ENCODE assay signal across 8 mouse cellular contexts in genomic region chr17:27557181-27557926, GRCm38 (mm10). TPM values are rescaled to one million over a fixed set of nuclear protein-coding genes. Genes with fewer than 3 reads are reported as not detected.
A peak's percentile ranks its signal among the peaks of the same experiment; 100 is the strongest.
DNase-seq lines count a peak whose midpoint lies in the region; ATAC-seq and TF ChIP-seq lines count a peak whose summit lies in the region.

No protein-coding gene starts in this region.

- 2% methylated on average over 74 of the region's 75 CpGs for WGBS in heart, adult 2 months
- WGBS in embryonic facial prominence, embryonic 14.5 days, result 0% methylated on average over 18 of the region's 75 CpGs
- under 1% methylated on average over 75 of the region's 75 CpGs for WGBS in intestine, embryonic 15.5 days

- ATAC-seq in embryonic facial prominence, embryonic 14.5 days (ENCODE audit: low read depth), result no peak; the same call in 1 of the 2 replicates
- ATAC-seq in intestine, embryonic 15.5 days, result peak; percentile 13

- no peak for TF ChIP-seq POLR2A in heart, adult 2 months (IDR thresholded peaks at IDR 0.05; ENCODE audit: insufficient read depth, low read depth, low read length)

- H3K9ac ChIP-seq in heart, adult 2 months (ENCODE audit: low read depth, low read length), result peak overlapping the region; percentile 84
- H3K9ac ChIP-seq in embryonic facial prominence, embryonic 14.5 days (ENCODE audit: low read depth, low read length), result peak overlapping the region; percentile 83
- peak overlapping the region; percentile 84 for H3K9ac ChIP-seq in intestine, embryonic 15.5 days

- intact Hi-C loops in heart, adult 2 months (cut with DNase I), result no loop called here
- intact Hi-C loops in heart, postnatal 25 days (cut with DNase I), result no loop called here
- intact Hi-C loops in left cerebral cortex, postnatal 36 days (cut with DNase I), result no loop called here

- H3K27me3 ChIP-seq in heart, adult 2 months (ENCODE audit: control insufficient read depth, insufficient read depth, low read length), result no peaks in the 10 kb centered on the region
- H3K27me3 ChIP-seq in embryonic facial prominence, embryonic 14.5 days (replicated peaks; ENCODE audit: control insufficient read depth, insufficient read depth, low read length), result no peaks in the 10 kb centered on the region
- no peaks in the 10 kb centered on the region for H3K27me3 ChIP-seq in intestine, embryonic 15.5 days (replicated peaks)

- no peaks in the 10 kb centered on the region for H3K36me3 ChIP-seq in heart, adult 2 months (ENCODE audit: control insufficient read depth, insufficient read depth, low read length)
- H3K36me3 ChIP-seq in embryonic facial prominence, embryonic 14.5 days (ENCODE audit: control insufficient read depth, insufficient read depth, low read length), result peaks cover 16% of the 10 kb centered on the region; the same call in 1 of the 2 replicates
- H3K36me3 ChIP-seq in intestine, embryonic 15.5 days, result no peaks in the 10 kb centered on the region

- TF ChIP-seq EP300 in heart, adult 2 months (IDR thresholded peaks at IDR 0.05; ENCODE audit: insufficient read depth, low read depth, low read length), result no peak

- TF ChIP-seq CTCF in heart, adult 2 months (IDR thresholded peaks at IDR 0.05), result peak; percentile 32

- peak overlapping the region; percentile 70 for H3K27ac ChIP-seq in heart, adult 2 months
- peak overlapping the region; percentile 88 for H3K27ac ChIP-seq in embryonic facial prominence, embryonic 14.5 days (replicated peaks; ENCODE audit: low read depth, low read length)
- peak overlapping the region; percentile 95 for H3K27ac ChIP-seq in intestine, embryonic 15.5 days

- no peaks in the 10 kb centered on the region; the same call in 1 of the 2 replicates for H3K4me1 ChIP-seq in heart, adult 2 months (ENCODE audit: control insufficient read depth, insufficient read depth, low read length)
- H3K4me1 ChIP-seq in embryonic facial prominence, embryonic 14.5 days (ENCODE audit: control insufficient read depth, insufficient read depth, low read length), result peaks cover 22% of the 10 kb centered on the region
- peaks cover 31% of the 10 kb centered on the region for H3K4me1 ChIP-seq in intestine, embryonic 15.5 days (replicated peaks)

- H3K4me3 ChIP-seq in heart, adult 2 months, result peak overlapping the region; percentile 67
- H3K4me3 ChIP-seq in embryonic facial prominence, embryonic 14.5 days (ENCODE audit: low read depth, low read length), result peak overlapping the region; percentile 80
- peak overlapping the region; percentile 89 for H3K4me3 ChIP-seq in intestine, embryonic 15.5 days (replicated peaks)

- H3K9me3 ChIP-seq in embryonic facial prominence, embryonic 14.5 days (ENCODE audit: control insufficient read depth, low read length), result no peaks in the 10 kb centered on the region
- no peaks in the 10 kb centered on the region for H3K9me3 ChIP-seq in intestine, embryonic 15.5 days

- peak in 1 of 2 experiments; percentile 62 for DNase-seq in heart, adult 2 months
- DNase-seq in heart, postnatal 25 days (ENCODE audit: low spot score), result no peak
- DNase-seq in ES-CJ7 (ENCODE audit: low read depth, low spot score), result peak; percentile 86
- peak; percentile 81 for DNase-seq in embryonic facial prominence, embryonic 14.5 days (ENCODE audit: low spot score)
- peak; percentile 53 for DNase-seq in lung, postnatal 14 days
- DNase-seq in spleen, adult 12 weeks (ENCODE audit: low spot score), result peak; percentile 27
- DNase-seq in left cerebral cortex, postnatal 36 days (ENCODE audit: low spot score in 2 of 2), result no peak

- H3K79me2 ChIP-seq in heart, adult 2 months (replicated peaks; ENCODE audit: control insufficient read depth, insufficient read depth, low read length), result no peaks in the 10 kb centered on the region

- H3K4me2 ChIP-seq in embryonic facial prominence, embryonic 14.5 days (ENCODE audit: low read depth, low read length), result peak overlapping the region; percentile 82
- peak overlapping the region; percentile 83 for H3K4me2 ChIP-seq in intestine, embryonic 15.5 days (replicated peaks)

RNA-seq across cellular contexts. Expression of gene Hmga1, which starts 1.1 kb away (rescaled TPM):
- 10 to 100 TPM; 47.5 to 48.2 TPM for total RNA-seq in heart, adult 2 months (2021)
- 73.8 and 78.0 TPM in 2 replicates for polyA plus RNA-seq in heart, adult 2 months (2012; rRNA removed)
- 10 to 100 TPM; 35.2 to 42.0 TPM for total RNA-seq in heart, postnatal 25 days (2021)
- 142 and 170 TPM in 2 replicates for polyA plus RNA-seq in embryonic facial prominence, embryonic 14.5 days (2014; fragmentation: Nextera tagmentation; extraction: Ambion mirVana)
- polyA plus RNA-seq in intestine, embryonic 15.5 days (2015; fragmentation: Nextera tagmentation; extraction: Ambion mirVana), result 298 and 307 TPM in 2 replicates
- total RNA-seq in left cerebral cortex, postnatal 36 days (2021), result 10 to 100 TPM; 55.3 to 58.7 TPM

RNA-seq across cellular contexts. Expression of gene AI413582, which starts 8.2 kb away (rescaled TPM):
- total RNA-seq in heart, adult 2 months (2021), result 1 to 10 TPM; 9.1 TPM
- polyA plus RNA-seq in heart, adult 2 months (2012; rRNA removed), result 14.1 and 22.4 TPM in 2 replicates
- 1 to 10 TPM; 7.3 to 7.7 TPM for total RNA-seq in heart, postnatal 25 days (2021)
- polyA plus RNA-seq in embryonic facial prominence, embryonic 14.5 days (2014; fragmentation: Nextera tagmentation; extraction: Ambion mirVana), result 28.8 and 29.3 TPM in 2 replicates
- 29.7 and 38.2 TPM in 2 replicates for polyA plus RNA-seq in intestine, embryonic 15.5 days (2015; fragmentation: Nextera tagmentation; extraction: Ambion mirVana)
- 10 to 100 TPM; 85.5 to 94.2 TPM for total RNA-seq in left cerebral cortex, postnatal 36 days (2021)

RNA-seq across cellular contexts. Expression of gene Grm4, which starts 36.2 kb away (rescaled TPM):
- under 1 TPM; 0.13 to 0.16 TPM for total RNA-seq in heart, adult 2 months (2021)
- 0.47 and 0.53 TPM in 2 replicates for polyA plus RNA-seq in heart, adult 2 months (2012; rRNA removed)
- under 1 TPM; 0.11 to 0.44 TPM for total RNA-seq in heart, postnatal 25 days (2021)
- 0.97 and 1.2 TPM in 2 replicates for polyA plus RNA-seq in embryonic facial prominence, embryonic 14.5 days (2014; fragmentation: Nextera tagmentation; extraction: Ambion mirVana)
- polyA plus RNA-seq in intestine, embryonic 15.5 days (2015; fragmentation: Nextera tagmentation; extraction: Ambion mirVana), result 0.28 and 0.29 TPM in 2 replicates
- total RNA-seq in left cerebral cortex, postnatal 36 days (2021), result 10 to 100 TPM; 23.0 to 27.0 TPM

Comparison
In these comparisons a context has a peak if more than half of its experiments do, and no peak if none do; other contexts are left out.
1. DNase-seq: peak in ES-CJ7 (single experiment), embryonic facial prominence, embryonic 14.5 days (single experiment), lung, postnatal 14 days (single experiment) and spleen, adult 12 weeks (single experiment); none in heart, postnatal 25 days (single experiment) and left cerebral cortex, postnatal 36 days (0 of 2).
2. RNA of gene AI413582, which starts 8.2 kb away (total RNA-seq): 85.5 to 94.2 TPM in left cerebral cortex, postnatal 36 days; 9.1 TPM in heart, adult 2 months and 7.3 to 7.7 TPM in heart, postnatal 25 days; every median in the first group is over 4 times any median in the second.
3. RNA of gene Grm4, which starts 36.2 kb away (total RNA-seq): 23.0 to 27.0 TPM in left cerebral cortex, postnatal 36 days; 0.11 to 0.44 TPM in heart, postnatal 25 days and 0.13 to 0.16 TPM in heart, adult 2 months; every median in the first group is over 10 times any median in the second.
4. Peak in every context shown above with its lines, with median percentiles within 50 percentile points of each other: H3K27ac ChIP-seq, H3K4me3 ChIP-seq and H3K9ac ChIP-seq.